Mouse (Mus musculus) testis, adult 2 months (tissue): ENCODE measurements around the gene Pdia2.

Experiments
- CTCF ChIP-seq: fragments of 200-500 bp; IDR thresholded peaks from 2 replicates; pipeline ENCODE4 v1.5.1; 2012; ENCODE audit warnings: low read depth, mild to moderate bottlenecking, inconsistent platforms, low read length, moderate library complexity; ENCODE audit not compliant: control insufficient read depth, insufficient read depth, insufficient replicate concordance
- POLR2A ChIP-seq: fragments of 200-500 bp; IDR thresholded peaks from 2 replicates; pipeline ENCODE4 v1.6.1; 2012; ENCODE audit warnings: low read depth, mild to moderate bottlenecking, inconsistent platforms, low read length, moderate library complexity; ENCODE audit not compliant: control insufficient read depth

- TF ChIP-seq POLR2A: no peak
- TF ChIP-seq CTCF: no peak; the same call in 1 of the 2 replicates
These were observed 34.0 kb upstream of the Pdia2 start for GRCm38 (mm10) chr17:26232863-26233262.
